Mouse (Mus musculus) forebrain, embryonic 13.5 days (tissue): Measurements from ENCODE around the gene Gm28230. TPM values are rescaled to one million over a fixed set of nuclear protein-coding genes. Genes with fewer than 3 reads are reported as not detected.

Source experiments
- ATAC-seq: fragments of 200-750 bp; cut with Nextera tagmentation; 2 replicates; pipeline ENCODE4 v1.8.0; 2017
- H3K27ac ChIP-seq: fragments of 300-500 bp; sonication (generic); 2 replicates; pipeline ENCODE4 v1.5.1; 2015; ENCODE audit warnings: inconsistent platforms, mild to moderate bottlenecking, moderate library complexity
- H3K27me3 ChIP-seq: fragments of 300-500 bp; sonication (generic); 2 replicates; pipeline ENCODE4 v1.6.1; 2015; ENCODE audit warnings: mild to moderate bottlenecking, inconsistent platforms
- H3K36me3 ChIP-seq: fragments of 300-500 bp; sonication (generic); 2 replicates; pipeline ENCODE4 v1.6.1; 2015; ENCODE audit warnings: mild to moderate bottlenecking, inconsistent platforms; ENCODE audit not compliant: poor library complexity, severe bottlenecking
- H3K4me1 ChIP-seq: fragments of 300-500 bp; sonication (generic); 2 replicates; pipeline ENCODE4 v1.6.1; 2015; ENCODE audit warnings: inconsistent platforms
- H3K4me2 ChIP-seq: fragments of 300-500 bp; sonication (generic); 2 replicates; pipeline ENCODE4 v1.6.1; 2015; ENCODE audit warnings: inconsistent platforms, mild to moderate bottlenecking, moderate library complexity
- H3K4me3 ChIP-seq: fragments of 300-500 bp; sonication (generic); 2 replicates; pipeline ENCODE4 v1.5.1; 2015; ENCODE audit warnings: mild to moderate bottlenecking, inconsistent platforms
- H3K9ac ChIP-seq: fragments of 300-500 bp; sonication (generic); 2 replicates; pipeline ENCODE4 v1.6.1; 2015; ENCODE audit warnings: mild to moderate bottlenecking, inconsistent platforms
- H3K9me3 ChIP-seq: fragments of 300-500 bp; sonication (generic); replicated peaks from 2 replicates; pipeline ENCODE4 v1.6.1; 2016; ENCODE audit warnings: inconsistent platforms
- WGBS: fragments of 180-500 bp; shearing (Covaris S2); methylation state at CpG from one replicate; pipeline ENCODE4 v1.1.7; 2015; 5-methylcytosine and 5-hydroxymethylcytosine counted together
- polyA plus RNA-seq: library from polyadenylated mRNA; unstranded; fragments of >200 nt; fragmentation: Nextera tagmentation; extraction: Ambion mirVana; gene quantifications from 2 replicates; pipeline ENCODE4 v1.2.1, GENCODE M21; 2015

Gm28230 gene
- polyA plus RNA-seq, 1 experiment from 2014 or later: not detected

GRCm38 (mm10) chr2:74701949-74702819, 24.3 kb upstream of the Gm28230 start:
- ATAC-seq: no peak
- Histone ChIP-seq H3K27me3 (peaks cover 98% of the 10 kb centered on the region), H3K4me3 (no peak overlapping the region), H3K4me2 (no peak overlapping the region), H3K9me3 (no peaks in the 10 kb centered on the region), H3K27ac (no peak overlapping the region), H3K4me1 (peaks cover 26% of the 10 kb centered on the region), H3K36me3 (no peaks in the 10 kb centered on the region), H3K9ac (no peak overlapping the region)
- WGBS: 11% methylated on average over 17 of the region's 17 CpGs

GRCm38 (mm10) chr2:74702820-74703219, 23.7 kb upstream of the Gm28230 start:
- H3K36me3 ChIP-seq: no peaks in the 10 kb centered on the region
- no peak overlapping the region for H3K9ac ChIP-seq
- H3K9me3 ChIP-seq: no peaks in the 10 kb centered on the region
- H3K27me3 ChIP-seq: peaks cover 98% of the 10 kb centered on the region
- no peak for ATAC-seq
- H3K4me3 ChIP-seq: no peak overlapping the region
- peaks cover 21% of the 10 kb centered on the region for H3K4me1 ChIP-seq
- H3K27ac ChIP-seq: no peak overlapping the region
- 9% methylated on average over 6 of the region's 6 CpGs for WGBS
- no peak overlapping the region for H3K4me2 ChIP-seq

GRCm38 (mm10) chr2:74703317-74703716, 23.2 kb upstream of the Gm28230 start:
- no peak for ATAC-seq
- no peaks in the 10 kb centered on the region for H3K9me3 ChIP-seq
- no peak overlapping the region for H3K4me2 ChIP-seq
- H3K4me3 ChIP-seq: no peak overlapping the region
- no peak overlapping the region for H3K27ac ChIP-seq
- peaks cover 98% of the 10 kb centered on the region for H3K27me3 ChIP-seq
- no peaks in the 10 kb centered on the region for H3K36me3 ChIP-seq
- peaks cover 16% of the 10 kb centered on the region for H3K4me1 ChIP-seq
- WGBS: 2% methylated on average over 10 of the region's 10 CpGs
- no peak overlapping the region for H3K9ac ChIP-seq

GRCm38 (mm10) chr2:74703720-74704392, 22.7 kb upstream of the Gm28230 start:
- H3K9ac ChIP-seq: no peak overlapping the region
- H3K9me3 ChIP-seq: no peaks in the 10 kb centered on the region
- no peak overlapping the region for H3K4me3 ChIP-seq
- H3K4me1 ChIP-seq: peaks cover 14% of the 10 kb centered on the region
- H3K27ac ChIP-seq: no peak overlapping the region
- H3K36me3 ChIP-seq: no peaks in the 10 kb centered on the region
- peaks cover 98% of the 10 kb centered on the region for H3K27me3 ChIP-seq
- ATAC-seq: no peak
- under 1% methylated on average over 26 of the region's 26 CpGs for WGBS
- no peak overlapping the region for H3K4me2 ChIP-seq

- peak within 1 kb of the TSS; percentile 60 for H3K4me2 ChIP-seq
- H3K36me3 ChIP-seq: no peaks in the 10 kb centered on the region
- under 1% methylated on average over 34 of the region's 52 CpGs for WGBS
- H3K9ac ChIP-seq: 0 out of 2 replicates have a peak within 1 kb of the TSS, but pooled peaks have one; percentile 37
- H3K4me3 ChIP-seq: peak within 1 kb of the TSS; percentile 35
- H3K27ac ChIP-seq: no peak within 1 kb of the TSS
- H3K27me3 ChIP-seq: peaks cover 98% of the 10 kb centered on the region
- H3K9me3 ChIP-seq: no peaks in the 10 kb centered on the region
- peaks cover 14% of the 10 kb centered on the region for H3K4me1 ChIP-seq
- ATAC-seq: no peak
Observed at GRCm38 (mm10) chr2:74704393-74704998, 22.0 kb upstream of the Gm28230 start, which contains the start of gene Hoxd8. Gene Hoxd8, plus strand, starts transcription at chr2:74704615.

GRCm38 (mm10) chr2:74704999-74705466, 21.5 kb upstream of the Gm28230 start:
- Histone ChIP-seq H3K4me3 (peak overlapping the region; percentile 35), H3K36me3 (no peaks in the 10 kb centered on the region), H3K9ac (0 out of 2 replicates have a peak overlapping the region, but pooled peaks have one; percentile 37), H3K4me1 (peaks cover 14% of the 10 kb centered on the region), H3K9me3 (no peaks in the 10 kb centered on the region), H3K27ac (no peak overlapping the region), H3K27me3 (peaks cover 98% of the 10 kb centered on the region), H3K4me2 (peak overlapping the region; percentile 60)
- WGBS: under 1% methylated on average over 27 of the region's 66 CpGs
- 0 out of 2 replicates have a peak, but pooled peaks have one; percentile 24 for ATAC-seq

- Histone ChIP-seq H3K4me3 (peak overlapping the region; percentile 35), H3K27ac (no peak overlapping the region), H3K4me1 (peaks cover 14% of the 10 kb centered on the region), H3K9ac (0 out of 2 replicates have a peak overlapping the region, but pooled peaks have one; percentile 37), H3K9me3 (no peaks in the 10 kb centered on the region), H3K27me3 (peaks cover 98% of the 10 kb centered on the region), H3K36me3 (no peaks in the 10 kb centered on the region), H3K4me2 (peak overlapping the region; percentile 60)
- WGBS: under 1% methylated on average over 44 of the region's 85 CpGs
- no peak for ATAC-seq
Observed at GRCm38 (mm10) chr2:74705467-74706089, 20.9 kb upstream of the Gm28230 start.

- Histone ChIP-seq H3K4me1 (peaks cover 14% of the 10 kb centered on the region), H3K4me2 (no peak overlapping the region), H3K4me3 (no peak overlapping the region), H3K27me3 (peaks cover 97% of the 10 kb centered on the region), H3K27ac (no peak overlapping the region), H3K9me3 (no peaks in the 10 kb centered on the region), H3K36me3 (no peaks in the 10 kb centered on the region), H3K9ac (no peak overlapping the region)
- WGBS: under 1% methylated on average over 13 of the region's 13 CpGs
- no peak for ATAC-seq
Observed at GRCm38 (mm10) chr2:74706393-74706960, 20.1 kb upstream of the Gm28230 start.

- no peak overlapping the region for H3K4me3 ChIP-seq
- WGBS: 6% methylated on average over 7 of the region's 7 CpGs
- no peaks in the 10 kb centered on the region for H3K9me3 ChIP-seq
- ATAC-seq: no peak
- no peak overlapping the region for H3K27ac ChIP-seq
- H3K27me3 ChIP-seq: peaks cover 98% of the 10 kb centered on the region
- H3K36me3 ChIP-seq: no peaks in the 10 kb centered on the region
- no peak overlapping the region for H3K4me2 ChIP-seq
- peaks cover 21% of the 10 kb centered on the region for H3K4me1 ChIP-seq
- H3K9ac ChIP-seq: no peak overlapping the region
Observed at GRCm38 (mm10) chr2:74707599-74707998, 18.9 kb upstream of the Gm28230 start.

- Histone ChIP-seq H3K4me3 (no peak overlapping the region), H3K4me2 (no peak overlapping the region), H3K9me3 (no peaks in the 10 kb centered on the region), H3K9ac (no peak overlapping the region), H3K36me3 (no peaks in the 10 kb centered on the region), H3K4me1 (peaks cover 21% of the 10 kb centered on the region), H3K27ac (no peak overlapping the region), H3K27me3 (peaks cover 98% of the 10 kb centered on the region)
- 5% methylated on average over 4 of the region's 4 CpGs for WGBS
- no peak for ATAC-seq
Observed at GRCm38 (mm10) chr2:74708676-74709075, 17.9 kb upstream of the Gm28230 start.
